Mouse (Mus musculus): ENCODE measurements around the gene Tkt. TPM values are rescaled to one million over a fixed set of nuclear protein-coding genes. Genes with fewer than 3 reads are reported as not detected.
A peak's percentile ranks its signal among the peaks of the same experiment; 100 is the strongest.
"Not testable (repeated sequence)": the region's sequence is repeated elsewhere in the genome, so short reads cannot be mapped to it uniquely, and the experiment has no call there.

Tkt gene
- polyA plus RNA-seq, 1 experiment, result 143 TPM

GRCm38 (mm10) chr14:30551509-30551908 lies 3.4 kb downstream of the Tkt start:
- DNase-seq (ENCODE audit: extremely low spot score in 1 of 2, low spot score in 1 of 2), result no peak

- no peak for DNase-seq (ENCODE audit: extremely low spot score in 1 of 2, low spot score in 1 of 2)
Measured at GRCm38 (mm10) chr14:30551981-30552380, 3.8 kb downstream of the Tkt start.

- no peak for DNase-seq (ENCODE audit: extremely low spot score in 1 of 2, low spot score in 1 of 2)
Measured at GRCm38 (mm10) chr14:30553185-30553584, 5.0 kb downstream of the Tkt start.

GRCm38 (mm10) chr14:30556651-30557050 lies 8.5 kb downstream of the Tkt start:
- DNase-seq (ENCODE audit: extremely low spot score in 1 of 2, low spot score in 1 of 2), result no peak

- no peak for DNase-seq (ENCODE audit: extremely low spot score in 1 of 2, low spot score in 1 of 2)
Measured at GRCm38 (mm10) chr14:30557730-30558129, 9.6 kb downstream of the Tkt start.

GRCm38 (mm10) chr14:30559321-30559850 lies 11.2 kb downstream of the Tkt start:
- DNase-seq (ENCODE audit: extremely low spot score in 1 of 2, low spot score in 1 of 2), result no peak

- no peak for DNase-seq (ENCODE audit: extremely low spot score in 1 of 2, low spot score in 1 of 2)
Measured at GRCm38 (mm10) chr14:30560803-30561389, 12.7 kb downstream of the Tkt start.

- peak in 1 of 2 experiments; percentile 39 for DNase-seq (ENCODE audit: extremely low spot score in 1 of 2, low spot score in 1 of 2)
Measured at GRCm38 (mm10) chr14:30561470-30562187, 13.5 kb downstream of the Tkt start.

GRCm38 (mm10) chr14:30562343-30562742 lies 14.2 kb downstream of the Tkt start:
- DNase-seq (ENCODE audit: extremely low spot score in 1 of 2, low spot score in 1 of 2), result no peak

GRCm38 (mm10) chr14:30564451-30564850 lies 16.3 kb downstream of the Tkt start:
- DNase-seq (ENCODE audit: extremely low spot score in 1 of 2, low spot score in 1 of 2), result peak in 1 of 2 experiments; percentile 64

- DNase-seq (ENCODE audit: extremely low spot score in 1 of 2, low spot score in 1 of 2), result no peak
Measured at GRCm38 (mm10) chr14:30566317-30566716, 18.2 kb downstream of the Tkt start.

- no peak for DNase-seq (ENCODE audit: extremely low spot score in 1 of 2, low spot score in 1 of 2)
Measured at GRCm38 (mm10) chr14:30568016-30568415, 19.9 kb downstream of the Tkt start.

- no peak for DNase-seq (ENCODE audit: extremely low spot score in 1 of 2, low spot score in 1 of 2)
Measured at GRCm38 (mm10) chr14:30570303-30570702, 22.1 kb downstream of the Tkt start.

GRCm38 (mm10) chr14:30572253-30572652 lies 24.1 kb downstream of the Tkt start:
- DNase-seq (ENCODE audit: extremely low spot score in 1 of 2, low spot score in 1 of 2), result no peak

GRCm38 (mm10) chr14:30573235-30573634 lies 25.1 kb downstream of the Tkt start:
- no peak for DNase-seq (ENCODE audit: extremely low spot score in 1 of 2, low spot score in 1 of 2)

GRCm38 (mm10) chr14:30573983-30574584 lies 25.9 kb downstream of the Tkt start:
- DNase-seq (ENCODE audit: extremely low spot score in 1 of 2, low spot score in 1 of 2), result peak; percentile 46 to 92

GRCm38 (mm10) chr14:30575791-30576190 lies 27.6 kb downstream of the Tkt start:
- DNase-seq (ENCODE audit: extremely low spot score in 1 of 2, low spot score in 1 of 2), result no peak

- DNase-seq (ENCODE audit: extremely low spot score in 1 of 2, low spot score in 1 of 2), result no peak
Measured at GRCm38 (mm10) chr14:30576260-30576659, 28.1 kb downstream of the Tkt start.

GRCm38 (mm10) chr14:30577303-30578062 lies 29.3 kb downstream of the Tkt start:
- DNase-seq (ENCODE audit: extremely low spot score in 1 of 2, low spot score in 1 of 2), result not testable (repeated sequence)

- DNase-seq (ENCODE audit: extremely low spot score in 1 of 2, low spot score in 1 of 2), result no peak
Measured at GRCm38 (mm10) chr14:30579180-30579579, 31.0 kb downstream of the Tkt start.

GRCm38 (mm10) chr14:30579882-30580281 lies 31.7 kb downstream of the Tkt start:
- no peak for DNase-seq (ENCODE audit: extremely low spot score in 1 of 2, low spot score in 1 of 2)
